Mouse (Mus musculus): ENCODE results near the gene Spint5. TPM values are rescaled to one million over a fixed set of nuclear protein-coding genes. Genes with fewer than 3 reads are reported as not detected.

Spint5 gene
- polyA plus RNA-seq, 1 experiment: not detected

DNA sequence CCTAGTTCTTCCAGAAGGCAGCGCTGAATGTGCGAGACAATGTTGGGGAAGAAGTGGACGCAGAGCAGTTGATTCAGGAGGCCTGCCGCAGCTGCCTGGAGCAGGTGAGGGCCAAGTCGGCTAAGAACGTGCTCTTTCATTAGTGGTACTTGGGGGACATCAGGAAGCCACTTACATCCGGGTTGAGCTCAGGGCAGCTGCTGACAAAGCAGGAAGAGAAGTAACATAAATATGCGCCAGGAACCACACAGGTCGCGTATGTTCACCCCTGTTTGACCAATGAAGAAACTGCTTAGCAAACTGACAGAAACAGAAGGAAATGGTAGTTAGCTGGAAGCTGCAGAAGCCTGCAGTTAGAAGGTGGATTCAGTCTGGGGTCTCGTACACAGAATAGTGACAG is 39.0 kb downstream of the Spint5 start:
- Histone ChIP-seq H3K4me3 (ENCODE audit: insufficient read depth, low read depth, low read length) (no peak overlapping the region), H3K4me1 (ENCODE audit: control insufficient read depth, insufficient read depth, insufficient read length, low read length) (no peaks in the 10 kb centered on the region), H3K27ac (replicated peaks; ENCODE audit: low read depth, low read length) (no peak overlapping the region)

DNA sequence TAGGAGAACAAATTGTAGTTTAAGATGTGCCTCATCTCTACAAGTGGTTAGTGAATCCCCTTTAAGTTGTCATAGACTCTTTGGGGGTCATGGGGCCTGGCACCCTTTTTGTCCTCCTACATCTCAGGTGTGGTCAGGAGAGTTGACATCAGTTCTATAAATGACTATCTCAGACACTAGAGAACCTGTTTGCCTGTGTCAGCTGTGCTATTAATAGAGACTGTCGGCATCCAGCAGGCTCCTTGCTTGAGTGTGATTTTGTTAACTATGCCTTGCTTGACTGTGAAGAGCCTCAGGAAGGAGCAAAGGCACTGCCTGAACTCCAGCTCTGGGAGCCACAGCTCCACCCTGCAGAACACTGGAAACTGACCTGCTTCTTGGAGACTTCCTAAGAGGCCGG is 39.7 kb downstream of the Spint5 start:
- Histone ChIP-seq H3K27ac (replicated peaks; ENCODE audit: low read depth, low read length) (no peak overlapping the region), H3K4me1 (ENCODE audit: control insufficient read depth, insufficient read depth, insufficient read length, low read length) (no peaks in the 10 kb centered on the region), H3K4me3 (ENCODE audit: insufficient read depth, low read depth, low read length) (no peak overlapping the region)

DNA sequence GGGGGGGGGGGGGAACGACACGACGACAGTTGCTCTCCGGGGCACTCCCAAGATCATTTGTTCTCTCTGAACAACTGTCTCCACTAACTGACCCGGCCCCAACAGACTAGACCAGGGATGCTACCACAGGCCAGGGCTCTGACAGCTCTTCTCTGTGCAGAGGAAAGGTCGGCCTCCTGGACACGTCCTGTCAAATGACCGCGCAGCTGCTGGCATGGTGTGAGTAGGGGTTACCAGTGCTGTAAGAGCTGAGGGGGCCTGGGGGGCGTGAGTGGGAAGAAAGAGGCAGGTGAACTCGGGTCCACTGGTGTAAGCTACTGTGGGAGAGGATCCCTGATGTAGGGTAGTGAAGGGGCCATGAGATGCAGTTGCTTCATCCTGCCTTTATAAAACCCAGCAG is 42.7 kb downstream of the Spint5 start:
- Histone ChIP-seq H3K4me3 (ENCODE audit: insufficient read depth, low read depth, low read length) (no peak overlapping the region), H3K4me1 (ENCODE audit: control insufficient read depth, insufficient read depth, insufficient read length, low read length) (peaks cover 2% of the 10 kb centered on the region; the same call in 1 of the 2 replicates), H3K27ac (replicated peaks; ENCODE audit: low read depth, low read length) (no peak overlapping the region)

DNA sequence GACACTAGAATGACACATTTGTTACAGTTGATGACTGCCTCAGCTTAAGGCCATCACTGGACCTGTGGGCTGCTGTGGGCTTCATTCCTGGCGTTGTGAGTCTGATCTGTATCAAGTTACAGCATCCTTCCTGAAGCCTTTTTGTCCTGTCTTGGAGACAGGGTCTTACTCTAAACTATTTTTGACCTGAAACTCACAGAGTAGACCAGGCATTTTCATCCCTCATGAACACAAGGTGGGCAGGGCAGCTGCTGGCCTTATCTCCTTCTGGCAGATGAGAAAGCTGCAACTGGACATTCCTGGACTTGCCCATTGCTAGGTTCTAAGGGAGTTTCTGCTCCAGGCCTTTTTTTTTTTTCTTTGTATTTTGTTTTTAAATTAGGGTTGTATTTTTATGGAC is 43.6 kb downstream of the Spint5 start:
- Histone ChIP-seq H3K4me1 (ENCODE audit: control insufficient read depth, insufficient read depth, insufficient read length, low read length) (peaks cover 2% of the 10 kb centered on the region; the same call in 1 of the 2 replicates), H3K27ac (replicated peaks; ENCODE audit: low read depth, low read length) (no peak overlapping the region), H3K4me3 (ENCODE audit: insufficient read depth, low read depth, low read length) (no peak overlapping the region)

DNA sequence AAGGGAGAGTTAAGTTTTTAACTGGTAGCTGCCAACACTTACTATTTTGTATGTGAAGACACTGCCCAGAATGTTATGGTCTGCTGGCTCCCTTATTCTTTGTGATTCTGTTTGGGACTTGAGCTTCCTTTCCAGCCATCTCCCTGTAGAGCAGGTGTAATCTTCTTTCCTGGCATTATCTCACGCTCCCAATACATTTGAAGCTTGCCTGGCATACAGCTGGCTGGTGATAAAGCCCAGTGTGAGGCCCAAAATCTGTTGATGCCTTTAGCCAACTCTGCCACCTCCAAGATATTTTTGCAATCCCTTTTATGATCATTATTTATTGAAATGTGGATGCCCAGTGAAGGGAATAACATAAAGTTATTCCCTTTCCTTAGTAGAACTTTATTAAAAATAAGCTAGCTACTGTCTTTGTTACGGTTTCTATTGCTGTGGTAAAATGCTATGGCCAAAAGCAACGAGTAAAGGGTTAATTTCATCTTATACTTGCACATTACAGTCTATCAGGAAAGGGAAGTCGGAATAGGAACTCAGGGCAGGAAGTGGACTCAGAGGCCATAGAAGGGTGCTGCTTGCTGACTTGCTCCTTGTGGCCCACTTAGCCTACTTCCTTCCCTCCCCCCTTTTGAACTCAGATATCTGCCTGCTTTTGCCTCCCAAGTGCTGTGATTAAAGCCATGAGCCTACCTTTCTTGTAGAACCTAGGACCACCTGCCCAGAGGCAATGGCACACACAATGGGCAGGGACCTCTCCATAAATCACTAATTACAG is 45.1 kb downstream of the Spint5 start:
- H3K4me1 ChIP-seq (ENCODE audit: control insufficient read depth, insufficient read depth, insufficient read length, low read length): peaks cover 2% of the 10 kb centered on the region; the same call in 1 of the 2 replicates
- no peak overlapping the region for H3K4me3 ChIP-seq (ENCODE audit: insufficient read depth, low read depth, low read length)
- H3K27ac ChIP-seq (replicated peaks; ENCODE audit: low read depth, low read length): no peak overlapping the region

DNA sequence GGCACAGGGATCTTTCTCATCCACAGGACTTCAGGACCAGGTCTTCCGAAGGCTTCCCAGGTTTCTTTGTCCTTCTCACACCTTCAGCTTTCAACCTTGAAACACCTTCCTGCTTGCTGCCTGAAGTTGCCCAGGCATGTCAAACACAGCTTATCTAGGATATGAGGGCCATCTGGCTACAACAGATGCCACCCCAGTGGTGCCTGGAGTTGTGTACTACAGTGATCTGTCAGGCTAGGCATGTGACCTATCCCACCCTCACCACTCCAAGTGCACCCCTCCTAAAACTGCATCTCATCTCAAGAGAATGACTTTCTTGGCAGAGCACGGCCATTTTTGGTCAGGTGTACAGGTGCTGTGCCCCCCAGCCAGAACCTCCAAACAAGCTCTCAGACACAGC is 46.4 kb downstream of the Spint5 start:
- Histone ChIP-seq H3K4me1 (ENCODE audit: control insufficient read depth, insufficient read depth, insufficient read length, low read length) (peaks cover 2% of the 10 kb centered on the region; the same call in 1 of the 2 replicates), H3K4me3 (ENCODE audit: insufficient read depth, low read depth, low read length) (no peak overlapping the region), H3K27ac (replicated peaks; ENCODE audit: low read depth, low read length) (no peak overlapping the region)

DNA sequence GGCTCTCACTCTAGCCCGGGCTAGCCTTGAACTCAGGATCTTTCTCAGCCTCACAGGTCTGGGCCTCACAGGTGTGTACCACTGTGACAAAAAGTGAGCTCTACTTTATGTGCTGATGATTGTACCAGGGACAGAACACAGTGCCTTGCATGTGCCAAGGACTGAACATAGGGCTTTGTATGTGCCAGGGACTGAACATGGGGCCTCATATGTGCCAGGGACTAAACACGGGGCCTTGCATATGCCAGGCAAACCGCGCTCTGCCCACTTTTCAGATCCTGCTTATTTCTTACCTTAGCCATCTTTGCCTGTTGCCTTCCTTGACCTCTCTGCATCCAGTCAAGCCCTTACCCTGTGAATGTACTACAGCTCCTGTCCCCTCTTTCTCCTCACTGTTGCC is 46.9 kb downstream of the Spint5 start:
- Histone ChIP-seq H3K4me3 (ENCODE audit: insufficient read depth, low read depth, low read length) (no peak overlapping the region), H3K27ac (replicated peaks; ENCODE audit: low read depth, low read length) (no peak overlapping the region), H3K4me1 (ENCODE audit: control insufficient read depth, insufficient read depth, insufficient read length, low read length) (peaks cover 2% of the 10 kb centered on the region; the same call in 1 of the 2 replicates)

DNA sequence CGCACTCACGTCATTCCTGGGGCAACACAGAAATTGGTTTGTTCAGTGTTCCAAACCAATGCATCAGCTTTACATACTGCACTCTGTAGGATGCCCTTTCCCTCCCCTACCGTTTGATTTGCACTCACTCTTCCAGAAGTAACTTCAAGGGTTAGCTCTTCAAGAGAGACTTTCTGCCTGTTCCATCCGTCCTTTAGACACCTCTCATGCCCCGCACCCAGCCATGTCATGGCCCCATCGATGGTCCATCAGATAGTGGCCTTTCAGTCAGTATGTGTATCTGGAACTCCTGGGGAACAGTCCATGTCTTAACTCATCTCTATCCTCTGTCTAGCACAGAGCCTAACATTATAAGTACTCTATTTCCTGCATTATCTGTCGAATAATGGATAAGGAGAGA is 47.5 kb downstream of the Spint5 start:
- Histone ChIP-seq H3K4me3 (ENCODE audit: insufficient read depth, low read depth, low read length) (no peak overlapping the region), H3K27ac (replicated peaks; ENCODE audit: low read depth, low read length) (no peak overlapping the region), H3K4me1 (ENCODE audit: control insufficient read depth, insufficient read depth, insufficient read length, low read length) (peaks cover 2% of the 10 kb centered on the region; the same call in 1 of the 2 replicates)

DNA sequence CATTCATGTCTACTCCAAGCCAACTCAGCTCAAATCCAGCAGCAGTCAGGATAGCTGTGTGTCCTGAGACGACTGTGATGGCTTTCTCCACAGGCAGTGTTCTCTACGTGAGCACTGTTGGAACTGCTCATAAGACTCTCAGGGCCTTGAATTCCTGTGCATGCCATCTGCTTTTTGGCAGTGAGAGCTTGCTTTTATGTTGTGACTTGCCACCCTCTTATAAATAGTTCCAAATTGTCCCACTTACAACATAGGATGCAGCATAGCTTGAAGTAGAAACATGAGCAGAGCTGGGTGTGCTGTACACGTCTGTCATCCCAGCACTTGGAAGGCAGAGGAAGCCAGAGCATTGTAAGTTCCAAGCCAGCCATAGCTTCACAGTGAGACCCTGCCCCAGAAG is 50.7 kb downstream of the Spint5 start:
- Histone ChIP-seq H3K4me1 (ENCODE audit: control insufficient read depth, insufficient read depth, insufficient read length, low read length) (no peaks in the 10 kb centered on the region), H3K27ac (replicated peaks; ENCODE audit: low read depth, low read length) (no peak overlapping the region), H3K4me3 (ENCODE audit: insufficient read depth, low read depth, low read length) (no peak overlapping the region)

Other genes with a start within 250 kb of the Spint5 start
- gene Trp53tg5, start 241.6 kb upstream of the Spint5 start, polyA plus RNA-seq (2012; ENCODE audit: insufficient read depth, insufficient read length, missing spikeins): not detected in 2 replicates
- 23.0 and 26.8 TPM in 2 replicates for gene Dbndd2, start 229.2 kb upstream of the Spint5 start, polyA plus RNA-seq (2012; ENCODE audit: insufficient read depth, insufficient read length, missing spikeins)
- gene Pigt, start 217.8 kb upstream of the Spint5 start, polyA plus RNA-seq (2012; ENCODE audit: insufficient read depth, insufficient read length, missing spikeins): 15.7 and 21.6 TPM in 2 replicates
- not detected in 2 replicates for gene Wfdc2, start 152.9 kb upstream of the Spint5 start, polyA plus RNA-seq (2012; ENCODE audit: insufficient read depth, insufficient read length, missing spikeins)
- gene Spint3, start 141.8 kb upstream of the Spint5 start, polyA plus RNA-seq (2012; ENCODE audit: insufficient read depth, insufficient read length, missing spikeins): not detected in 2 replicates
- gene Wfdc6a, start 129.9 kb upstream of the Spint5 start, polyA plus RNA-seq (2012; ENCODE audit: insufficient read depth, insufficient read length, missing spikeins): not detected in 2 replicates
- not detected in 2 replicates for gene Eppin, start 121.7 kb upstream of the Spint5 start, polyA plus RNA-seq (2012; ENCODE audit: insufficient read depth, insufficient read length, missing spikeins)
- gene Wfdc6b, start 101.8 kb upstream of the Spint5 start, polyA plus RNA-seq (2012; ENCODE audit: insufficient read depth, insufficient read length, missing spikeins): not detected in 2 replicates
- gene Wfdc8, start 101.7 kb upstream of the Spint5 start, polyA plus RNA-seq (2012; ENCODE audit: insufficient read depth, insufficient read length, missing spikeins): not detected in 2 replicates
- not detected in 2 replicates for gene Wfdc16, start 76.5 kb upstream of the Spint5 start, polyA plus RNA-seq (2012; ENCODE audit: insufficient read depth, insufficient read length, missing spikeins)
- not detected in 2 replicates for gene Wfdc10, start 59.3 kb upstream of the Spint5 start, polyA plus RNA-seq (2012; ENCODE audit: insufficient read depth, insufficient read length, missing spikeins)
- gene Wfdc9, start 58.7 kb upstream of the Spint5 start, polyA plus RNA-seq (2012; ENCODE audit: insufficient read depth, insufficient read length, missing spikeins): not detected in 2 replicates
- gene Wfdc11, start 41.2 kb upstream of the Spint5 start, polyA plus RNA-seq (2012; ENCODE audit: insufficient read depth, insufficient read length, missing spikeins): not detected in 2 replicates
- not detected in 2 replicates for gene Wfdc13, start 30.2 kb upstream of the Spint5 start, polyA plus RNA-seq (2012; ENCODE audit: insufficient read depth, insufficient read length, missing spikeins)
- gene Spint4, start 16.8 kb upstream of the Spint5 start, polyA plus RNA-seq (2012; ENCODE audit: insufficient read depth, insufficient read length, missing spikeins): not detected in 2 replicates
- not detected in 2 replicates for gene Wfdc3, start 30.6 kb downstream of the Spint5 start, polyA plus RNA-seq (2012; ENCODE audit: insufficient read depth, insufficient read length, missing spikeins)
- 12.7 and 16.6 TPM in 2 replicates for gene Dnttip1, start 30.7 kb downstream of the Spint5 start, polyA plus RNA-seq (2012; ENCODE audit: insufficient read depth, insufficient read length, missing spikeins)
- gene Ube2c, start 54.6 kb downstream of the Spint5 start, polyA plus RNA-seq (2012; ENCODE audit: insufficient read depth, insufficient read length, missing spikeins): 1.4 and 3.8 TPM in 2 replicates
- gene Tnnc2, start 64.7 kb downstream of the Spint5 start, polyA plus RNA-seq (2012; ENCODE audit: insufficient read depth, insufficient read length, missing spikeins): 204 and 410 TPM in 2 replicates
- 28.2 and 36.8 TPM in 2 replicates for gene Snx21, start 70.5 kb downstream of the Spint5 start, polyA plus RNA-seq (2012; ENCODE audit: insufficient read depth, insufficient read length, missing spikeins)
- gene Acot8, start 89.6 kb downstream of the Spint5 start, polyA plus RNA-seq (2012; ENCODE audit: insufficient read depth, insufficient read length, missing spikeins): 15.5 and 16.3 TPM in 2 replicates
- gene Zswim3, start 89.8 kb downstream of the Spint5 start, polyA plus RNA-seq (2012; ENCODE audit: insufficient read depth, insufficient read length, missing spikeins): 1.5 and 3.6 TPM in 2 replicates
- gene Zswim1, start 107.4 kb downstream of the Spint5 start, polyA plus RNA-seq (2012; ENCODE audit: insufficient read depth, insufficient read length, missing spikeins): 4.1 and 5.3 TPM in 2 replicates
- not detected in 2 replicates for gene Spata25, start 113.2 kb downstream of the Spint5 start, polyA plus RNA-seq (2012; ENCODE audit: insufficient read depth, insufficient read length, missing spikeins)
- gene Ctsa, start 117.6 kb downstream of the Spint5 start, polyA plus RNA-seq (2012; ENCODE audit: insufficient read depth, insufficient read length, missing spikeins): 44.9 and 55.0 TPM in 2 replicates
- gene Neurl2, start 118.2 kb downstream of the Spint5 start, polyA plus RNA-seq (2012; ENCODE audit: insufficient read depth, insufficient read length, missing spikeins): 1.1 and 4.1 TPM in 2 replicates
- 59.0 and 82.5 TPM in 2 replicates for gene Pltp, start 142.4 kb downstream of the Spint5 start, polyA plus RNA-seq (2012; ENCODE audit: insufficient read depth, insufficient read length, missing spikeins)
- gene Pcif1, start 164.0 kb downstream of the Spint5 start, polyA plus RNA-seq (2012; ENCODE audit: insufficient read depth, insufficient read length, missing spikeins): 21.6 and 25.6 TPM in 2 replicates
- 6.2 and 6.9 TPM in 2 replicates for gene Zfp335, start 196.5 kb downstream of the Spint5 start, polyA plus RNA-seq (2012; ENCODE audit: insufficient read depth, insufficient read length, missing spikeins)
- gene Mmp9, start 225.5 kb downstream of the Spint5 start, polyA plus RNA-seq (2012; ENCODE audit: insufficient read depth, insufficient read length, missing spikeins): 5.8 and 6.9 TPM in 2 replicates
- 1.2 and 1.3 TPM in 2 replicates for gene Slc12a5, start 245.5 kb downstream of the Spint5 start, polyA plus RNA-seq (2012; ENCODE audit: insufficient read depth, insufficient read length, missing spikeins)